Mouse (Mus musculus) forebrain, embryonic 14.5 days (tissue): ENCODE results near the gene Ubqln4. TPM values are rescaled to one million over a fixed set of nuclear protein-coding genes. Genes with fewer than 3 reads are reported as not detected.
"Not testable (repeated sequence)": the region's sequence is repeated elsewhere in the genome, so short reads cannot be mapped to it uniquely, and the experiment has no call there.

Experiments
- ATAC-seq: fragments of 200-750 bp; cut with Nextera tagmentation; 2 replicates; pipeline ENCODE4 v1.8.0; 2017; ENCODE audit warnings: mild to moderate bottlenecking, moderate library complexity
- DNase-seq: peaks from one replicate; pipeline ENCODE4 v3.0.0-alpha.2; 2015; ENCODE audit warnings: low spot score
- H3K27ac ChIP-seq: fragments of 300-500 bp; sonication (generic); 2 replicates; pipeline ENCODE4 v1.5.1; 2014; ENCODE audit warnings: low read depth, mild to moderate bottlenecking, control low read depth, low read length, moderate library complexity
- H3K27me3 ChIP-seq: fragments of 300-500 bp; sonication (generic); replicated peaks from 2 replicates; pipeline ENCODE4 v1.6.1; 2014; ENCODE audit warnings: low read length, control low read depth, mixed read lengths; ENCODE audit not compliant: control insufficient read depth, insufficient read depth
- H3K36me3 ChIP-seq: fragments of 300-500 bp; sonication (generic); 2 replicates; pipeline ENCODE4 v1.6.1; 2014; ENCODE audit warnings: low read length, control low read depth; ENCODE audit not compliant: control insufficient read depth, insufficient read depth
- H3K4me1 ChIP-seq: fragments of 300-500 bp; sonication (generic); 2 replicates; pipeline ENCODE4 v1.6.1; 2014; ENCODE audit warnings: antibody characterized with exemption, low read length, control low read depth; ENCODE audit not compliant: control insufficient read depth, insufficient read depth
- H3K4me2 ChIP-seq: fragments of 300-500 bp; sonication (generic); 2 replicates; pipeline ENCODE4 v1.6.1; 2014; ENCODE audit warnings: mild to moderate bottlenecking, control low read depth, low read length
- H3K4me3 ChIP-seq: fragments of 300-500 bp; sonication (generic); 2 replicates; pipeline ENCODE4 v1.5.1; 2014; ENCODE audit warnings: low read depth, low read length, control low read depth
- H3K9ac ChIP-seq: fragments of 300-500 bp; sonication (generic); 2 replicates; pipeline ENCODE4 v1.6.1; 2014; ENCODE audit warnings: mild to moderate bottlenecking, low read length, control low read depth, moderate library complexity
- H3K9me3 ChIP-seq: fragments of 300-500 bp; sonication (generic); replicated peaks from 2 replicates; pipeline ENCODE4 v1.6.1; 2016; ENCODE audit warnings: low read length, control low read depth, mixed read lengths; ENCODE audit not compliant: control insufficient read depth
- WGBS: fragments of 180-500 bp; shearing (Covaris S2); extraction: QIAGEN DNeasy Blood & Tissue Kit; methylation state at CpG from one replicate; pipeline ENCODE4 v1.1.7; 2014; 5-methylcytosine and 5-hydroxymethylcytosine counted together
- polyA plus RNA-seq: library from polyadenylated mRNA; unstranded; fragments of >200 nt; fragmentation: Nextera tagmentation; extraction: Ambion mirVana; gene quantifications from 2 replicates; pipeline ENCODE4 v1.2.1, GENCODE M21; 2014

The Ubqln4 gene
- polyA plus RNA-seq, 1 experiment from 2014 or later: 40.5 TPM

DNA sequence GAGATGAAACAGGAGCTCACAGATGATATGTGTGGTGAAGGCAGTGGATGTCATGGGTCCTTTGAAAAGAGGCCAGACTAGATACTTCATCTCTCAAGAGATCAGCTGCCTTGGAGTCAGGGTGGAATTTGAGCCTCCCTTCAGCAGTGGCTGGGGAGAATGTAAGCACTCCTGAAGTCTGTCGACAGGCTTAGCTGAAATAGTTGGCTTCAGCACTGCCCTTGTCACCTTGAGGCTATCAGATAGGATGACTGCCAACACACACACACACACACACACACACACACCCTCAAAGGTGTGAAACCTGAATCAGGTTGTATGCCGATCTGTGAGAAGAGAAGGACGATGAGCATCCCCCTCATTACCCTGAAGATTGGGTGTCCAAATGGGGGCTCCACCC is 37.5 kb downstream of the Ubqln4 start:
- no peak overlapping the region for H3K4me2 ChIP-seq
- H3K9ac ChIP-seq: no peak overlapping the region
- H3K4me3 ChIP-seq: no peak overlapping the region
- no peaks in the 10 kb centered on the region for H3K4me1 ChIP-seq
- H3K9me3 ChIP-seq: no peaks in the 10 kb centered on the region
- no peaks in the 10 kb centered on the region for H3K27me3 ChIP-seq
- DNase-seq (no peak), ATAC-seq (no peak)
- H3K27ac ChIP-seq: no peak overlapping the region
- WGBS: 36% methylated on average over 3 of the region's 3 CpGs
- H3K36me3 ChIP-seq: peaks cover 28% of the 10 kb centered on the region

DNA sequence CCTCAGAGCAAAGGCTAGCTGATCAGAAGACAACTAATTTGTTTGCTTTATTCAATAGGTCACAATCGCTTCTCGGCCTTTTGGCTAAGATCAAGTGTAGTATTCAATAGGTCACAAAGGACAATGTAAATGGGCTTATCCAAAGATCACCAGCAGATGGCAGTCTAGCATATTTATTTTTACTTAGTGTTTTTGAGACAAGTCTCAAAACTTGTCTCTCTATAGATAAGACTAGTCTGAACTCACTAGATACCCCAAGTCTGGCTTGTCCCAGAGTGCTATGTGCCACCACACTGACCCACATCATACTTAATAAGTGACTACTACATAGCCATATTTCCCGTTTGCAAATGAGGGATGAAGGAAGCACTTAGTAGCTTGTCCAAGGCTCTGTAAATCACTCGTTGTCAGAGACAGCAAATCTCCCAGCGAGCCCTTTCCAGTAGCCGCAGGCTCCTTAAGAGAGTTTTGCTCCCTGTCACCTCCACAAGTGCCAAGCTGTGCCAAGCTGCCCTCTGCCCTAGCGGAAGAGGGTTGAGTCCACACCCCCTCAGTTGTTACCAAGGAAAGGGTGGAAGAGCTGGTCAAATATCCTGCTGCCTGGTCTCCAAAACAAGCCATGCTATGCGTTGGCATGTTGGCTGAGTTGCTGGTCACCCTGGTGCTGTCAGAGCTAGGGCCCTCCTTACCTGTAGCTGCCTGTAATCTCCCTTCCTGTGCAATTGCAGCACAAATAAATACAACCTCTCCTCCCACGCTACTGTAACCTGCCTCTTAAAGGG is 38.6 kb downstream of the Ubqln4 start:
- DNase-seq (peak; percentile 88), ATAC-seq (peak; percentile 46; the same call in 1 of the 2 replicates)
- no peak overlapping the region for H3K9ac ChIP-seq
- no peak overlapping the region for H3K4me2 ChIP-seq
- H3K9me3 ChIP-seq: no peaks in the 10 kb centered on the region
- no peak overlapping the region for H3K4me3 ChIP-seq
- no peaks in the 10 kb centered on the region for H3K27me3 ChIP-seq
- peaks cover 19% of the 10 kb centered on the region for H3K36me3 ChIP-seq
- 32% methylated on average over 9 of the region's 9 CpGs for WGBS
- no peaks in the 10 kb centered on the region for H3K4me1 ChIP-seq
- no peak overlapping the region for H3K27ac ChIP-seq

DNA sequence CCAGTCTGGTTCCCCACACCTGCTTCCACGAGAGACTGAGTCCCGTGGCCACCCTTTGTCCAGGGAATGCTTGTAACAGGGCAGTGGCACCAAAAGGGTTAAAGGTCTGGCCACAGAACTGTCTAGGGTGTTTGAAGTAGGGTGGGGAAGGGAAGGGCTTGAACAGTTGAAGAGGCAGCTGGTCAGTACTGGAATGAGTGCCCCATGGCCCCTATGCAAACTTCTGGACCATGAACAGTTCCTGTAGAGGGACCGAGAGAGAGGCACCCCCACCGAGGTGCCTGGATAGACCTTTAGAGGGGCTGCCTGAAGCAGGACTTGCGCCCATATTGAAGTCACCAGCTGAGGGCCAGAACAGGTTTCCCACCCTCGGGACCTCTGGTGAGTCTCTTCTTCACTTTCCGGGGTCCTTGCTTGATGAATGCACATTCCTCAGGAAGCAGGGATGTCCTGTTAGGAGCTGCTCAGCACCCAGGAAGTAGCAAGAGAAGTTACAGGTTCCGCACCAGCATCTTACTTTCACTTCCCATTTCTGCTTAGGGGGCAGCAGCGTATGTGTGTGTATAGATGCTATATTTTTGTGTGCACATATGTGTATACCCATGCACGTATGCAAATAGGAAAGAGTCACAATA is 39.5 kb downstream of the Ubqln4 start:
- Histone ChIP-seq H3K9me3 (no peaks in the 10 kb centered on the region), H3K9ac (no peak overlapping the region), H3K27me3 (no peaks in the 10 kb centered on the region), H3K4me2 (no peak overlapping the region), H3K36me3 (peaks cover 9% of the 10 kb centered on the region), H3K4me3 (no peak overlapping the region), H3K27ac (no peak overlapping the region), H3K4me1 (no peaks in the 10 kb centered on the region)
- no peak for DNase-seq
- no peak for ATAC-seq
- WGBS: 79% methylated on average over 10 of the region's 10 CpGs

DNA sequence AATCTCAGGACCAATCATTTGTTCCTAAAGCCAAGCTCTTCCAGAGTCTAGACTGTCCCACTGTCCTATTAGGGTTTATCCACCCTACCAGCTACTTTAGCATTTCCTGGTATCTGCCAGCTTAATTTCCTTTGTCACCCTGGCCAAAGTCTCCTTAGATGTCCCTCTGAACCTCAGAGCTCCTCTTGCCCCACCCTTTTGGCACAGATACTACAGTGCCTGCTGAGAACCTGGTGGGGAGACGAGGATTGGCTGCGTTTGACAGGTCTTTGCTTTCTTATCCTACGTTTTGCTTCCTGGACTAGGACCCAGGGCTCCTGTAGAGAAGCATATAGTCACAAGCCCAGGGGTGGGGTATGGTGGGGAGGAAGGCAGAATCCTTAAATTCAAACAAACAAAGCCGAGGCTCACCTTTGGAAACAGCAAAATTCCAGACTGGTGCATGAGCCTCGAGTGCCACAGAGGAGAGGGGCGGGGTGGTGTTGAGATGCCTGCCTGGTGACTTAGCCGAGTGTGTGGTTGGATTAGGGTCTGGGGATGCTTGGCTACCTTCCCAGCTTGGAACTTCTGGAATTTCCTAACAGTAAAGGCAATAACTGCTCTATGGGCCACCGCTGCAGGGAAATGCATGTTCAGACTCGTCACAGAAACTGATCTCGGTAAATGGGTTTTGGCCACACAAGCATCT is 40.5 kb downstream of the Ubqln4 start:
- H3K9me3 ChIP-seq: no peaks in the 10 kb centered on the region
- no peaks in the 10 kb centered on the region for H3K4me1 ChIP-seq
- H3K9ac ChIP-seq: no peak overlapping the region
- H3K27ac ChIP-seq: no peak overlapping the region
- WGBS: 70% methylated on average over 10 of the region's 10 CpGs
- ATAC-seq (no peak), DNase-seq (no peak)
- no peak overlapping the region for H3K4me2 ChIP-seq
- no peak overlapping the region for H3K4me3 ChIP-seq
- H3K27me3 ChIP-seq: no peaks in the 10 kb centered on the region
- H3K36me3 ChIP-seq: no peaks in the 10 kb centered on the region

DNA sequence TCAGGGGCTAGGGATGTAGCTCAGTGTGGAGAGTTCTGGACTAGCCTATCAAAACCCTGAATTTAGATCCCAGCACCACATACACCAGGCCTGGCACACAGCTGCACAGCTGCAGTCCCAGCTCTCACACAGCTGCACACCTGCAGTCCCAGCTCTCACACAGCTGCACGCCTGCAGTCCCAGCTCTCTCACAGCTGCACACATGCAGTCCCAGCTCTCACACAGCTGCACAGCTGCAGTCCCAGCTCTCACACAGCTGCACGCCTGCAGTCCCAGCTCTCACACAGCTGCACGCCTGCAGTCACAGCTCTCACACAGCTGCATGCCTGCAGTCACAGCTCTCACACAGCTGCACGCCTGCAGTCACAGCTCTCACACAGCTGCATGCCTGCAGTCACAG is 43.0 kb downstream of the Ubqln4 start:
- not testable (repeated sequence) for H3K9me3 ChIP-seq, H3K27ac ChIP-seq, H3K36me3 ChIP-seq, ATAC-seq, H3K4me2 ChIP-seq, H3K9ac ChIP-seq, H3K4me1 ChIP-seq, H3K4me3 ChIP-seq, DNase-seq, H3K27me3 ChIP-seq
- WGBS: 77% methylated on average over 4 of the region's 4 CpGs

DNA sequence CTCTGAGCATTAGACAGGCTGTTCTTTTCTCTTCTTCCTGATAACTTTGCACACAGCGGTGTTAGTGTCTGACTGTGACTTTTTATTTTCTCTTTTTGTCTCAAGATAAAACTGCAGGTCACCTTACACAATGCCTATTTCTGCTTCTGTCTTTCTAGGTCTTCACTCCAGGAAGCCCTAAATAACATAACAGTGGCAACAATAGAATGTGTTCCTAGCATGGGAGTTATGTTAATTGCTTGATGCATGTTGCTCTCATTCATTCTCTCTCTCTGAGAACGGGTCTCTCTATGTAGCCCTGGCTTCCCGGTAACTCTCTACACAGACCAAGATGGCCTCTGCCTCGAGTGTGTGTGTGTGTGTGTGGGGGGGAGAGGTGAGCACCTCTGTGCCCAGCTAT is 48.9 kb downstream of the Ubqln4 start:
- Histone ChIP-seq H3K4me3 (no peak overlapping the region), H3K27me3 (no peaks in the 10 kb centered on the region), H3K27ac (no peak overlapping the region), H3K4me1 (no peaks in the 10 kb centered on the region), H3K4me2 (no peak overlapping the region), H3K9ac (no peak overlapping the region), H3K9me3 (no peaks in the 10 kb centered on the region), H3K36me3 (no peaks in the 10 kb centered on the region)
- ATAC-seq (no peak), DNase-seq (no peak)
- 72% methylated on average over 4 of the region's 4 CpGs for WGBS

DNA sequence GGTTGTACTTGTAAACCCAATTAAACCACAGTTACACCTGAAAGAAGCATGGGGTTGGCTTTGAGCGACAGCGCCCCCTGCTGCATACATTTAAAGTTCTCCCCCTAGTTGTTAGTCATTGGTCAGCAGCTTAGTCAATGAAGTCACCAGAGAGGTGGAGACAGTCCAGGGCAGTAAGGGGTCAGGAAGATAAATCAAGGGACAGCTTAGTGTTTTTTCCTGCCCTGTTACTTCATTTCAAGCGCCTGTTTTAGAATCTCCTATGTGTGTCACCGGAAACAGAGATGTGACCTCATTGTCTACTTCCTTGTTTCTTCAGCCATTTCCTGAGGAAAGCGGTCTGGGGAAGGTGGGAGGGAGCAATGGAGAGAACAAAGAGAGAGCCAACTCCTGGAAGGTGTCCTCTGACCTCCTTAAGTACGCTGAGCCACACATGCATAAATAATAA is 50.2 kb downstream of the Ubqln4 start:
- Histone ChIP-seq H3K27ac (no peak overlapping the region), H3K4me1 (no peaks in the 10 kb centered on the region), H3K4me3 (no peak overlapping the region), H3K9ac (no peak overlapping the region), H3K4me2 (no peak overlapping the region), H3K9me3 (no peaks in the 10 kb centered on the region), H3K36me3 (no peaks in the 10 kb centered on the region), H3K27me3 (no peaks in the 10 kb centered on the region)
- WGBS: 28% methylated on average over 6 of the region's 6 CpGs
- ATAC-seq: no peak
- DNase-seq: peak; percentile 38

DNA sequence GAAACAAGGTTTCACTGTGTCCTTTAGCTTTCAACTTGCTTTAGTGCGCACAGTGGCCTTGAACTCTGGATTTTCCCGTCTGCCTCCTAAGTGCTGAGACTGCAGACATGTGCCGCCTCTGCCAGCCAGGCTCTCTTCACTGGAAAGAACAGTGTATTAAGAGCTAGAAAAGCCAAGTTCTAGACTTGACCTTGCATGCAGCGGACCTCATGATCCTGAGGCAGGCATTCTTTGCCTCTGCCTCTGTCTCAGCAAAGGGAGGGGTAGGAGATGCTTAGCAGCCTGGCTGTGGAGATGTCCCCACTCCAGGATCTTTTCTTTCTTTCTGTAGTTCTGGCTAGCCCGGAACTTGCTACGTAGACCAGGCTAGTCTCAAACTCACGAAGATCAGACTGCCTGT is 51.3 kb downstream of the Ubqln4 start:
- ATAC-seq (no peak), DNase-seq (no peak)
- Histone ChIP-seq H3K27ac (no peak overlapping the region), H3K27me3 (no peaks in the 10 kb centered on the region), H3K4me1 (no peaks in the 10 kb centered on the region), H3K9ac (no peak overlapping the region), H3K4me2 (no peak overlapping the region), H3K4me3 (no peak overlapping the region), H3K9me3 (no peaks in the 10 kb centered on the region), H3K36me3 (no peaks in the 10 kb centered on the region)
- WGBS: 92% methylated on average over 7 of the region's 7 CpGs

DNA sequence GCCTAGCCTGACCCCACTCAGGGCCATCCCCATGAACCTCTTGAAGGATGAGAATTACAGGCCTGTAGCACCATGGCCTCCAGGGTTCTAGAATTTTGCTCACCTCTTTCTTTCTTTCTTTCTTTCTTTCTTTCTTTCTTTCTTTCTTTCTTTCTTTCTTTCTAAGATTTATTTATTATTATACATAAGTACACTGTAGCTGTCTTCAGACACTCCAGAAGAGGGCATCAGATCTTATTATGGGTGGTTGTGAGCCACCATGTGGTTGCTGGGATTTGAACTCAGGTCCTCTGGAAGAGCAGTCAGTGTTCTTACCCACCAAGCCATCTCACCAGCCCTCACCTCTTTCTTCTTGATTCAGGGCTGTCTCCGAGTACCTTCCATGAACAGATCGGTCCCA is 52.1 kb downstream of the Ubqln4 start, which contains the start of gene Arhgef2:
TSS of gene Arhgef2 (plus strand) at position 301 of the 400 bp plus-strand sequence.
- not testable (repeated sequence) for H3K4me1 ChIP-seq, H3K9ac ChIP-seq, H3K27me3 ChIP-seq, H3K36me3 ChIP-seq, ATAC-seq, H3K4me3 ChIP-seq, H3K27ac ChIP-seq, H3K4me2 ChIP-seq, DNase-seq, H3K9me3 ChIP-seq
- 96% methylated on average over 2 of the region's 2 CpGs for WGBS
